In the genomic region with DNA sequence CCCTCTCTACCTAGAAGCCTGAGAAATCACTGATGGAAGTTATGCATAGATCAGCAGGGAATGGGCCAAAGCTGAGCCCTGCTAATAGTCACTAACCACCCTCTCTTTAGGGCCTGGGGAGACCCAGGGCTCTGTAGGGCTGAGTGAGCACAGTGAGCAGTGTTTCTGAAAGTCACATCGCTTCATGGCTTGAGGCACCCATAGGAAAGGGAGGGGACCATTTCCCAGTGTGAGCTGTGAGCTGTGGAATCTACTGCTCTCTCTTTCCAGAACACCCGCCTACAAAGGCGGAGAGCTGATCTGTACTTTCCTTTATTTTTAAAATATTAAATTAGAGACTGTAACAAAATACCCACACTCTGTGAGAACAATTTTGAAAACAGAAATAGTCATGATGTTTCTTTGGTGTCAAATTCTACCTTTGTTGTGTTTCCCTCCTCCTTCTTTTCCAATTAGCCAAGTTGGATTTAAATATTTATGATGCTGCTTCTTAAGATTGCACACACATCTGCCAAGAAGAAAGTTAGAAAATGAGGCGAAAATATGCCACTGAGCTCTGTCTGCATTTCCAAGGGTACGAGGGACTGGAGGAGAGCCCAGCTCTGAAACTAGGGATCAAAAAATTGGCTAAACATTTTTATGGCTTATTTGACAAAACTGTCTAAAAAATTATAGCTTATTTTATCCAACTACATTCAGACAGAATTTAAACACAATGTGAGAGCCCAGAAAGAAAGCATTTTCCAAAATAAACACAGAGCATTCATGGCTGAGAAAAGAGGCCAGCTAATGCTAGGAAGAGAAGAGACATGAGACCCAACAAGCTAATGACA, we compare ENCODE assay signal across 9 mouse cellular contexts.
DNase-seq lines count a peak whose midpoint lies in the region; ATAC-seq and TF ChIP-seq lines count a peak whose summit lies in the region.
"Had no signal": no experiment of that assay in that cellular context is flagged by ENCODE, and none has a peak within 500 bp of the region (broad histone marks: within the 10 kb centered on the region; RNA-seq: fewer than 3 reads in every experiment).

No protein-coding gene starts in this region.

- H3K9me3 ChIP-seq in intestine, embryonic 14.5 days (ENCODE audit: control insufficient read depth, low read length), result no peaks in the 10 kb centered on the region
- H3K9me3 ChIP-seq in intestine, postnatal 0 days (ENCODE audit: control insufficient read depth), result no peaks in the 10 kb centered on the region
- no peaks in the 10 kb centered on the region for H3K9me3 ChIP-seq in liver, embryonic 12.5 days (replicated peaks)

- no peak overlapping the region for H3K9ac ChIP-seq in intestine, embryonic 14.5 days (ENCODE audit: low read length)
- no peak overlapping the region for H3K9ac ChIP-seq in intestine, postnatal 0 days (ENCODE audit: low read depth, low read length)
- no peak overlapping the region for H3K9ac ChIP-seq in liver, embryonic 12.5 days

- H3K36me3 ChIP-seq in intestine, embryonic 14.5 days (ENCODE audit: control insufficient read depth, insufficient read depth, low read length), result no peaks in the 10 kb centered on the region
- no peaks in the 10 kb centered on the region for H3K36me3 ChIP-seq in intestine, postnatal 0 days (ENCODE audit: control insufficient read depth, insufficient read depth)
- no peaks in the 10 kb centered on the region for H3K36me3 ChIP-seq in liver, embryonic 12.5 days

- H3K27me3 ChIP-seq in intestine, embryonic 14.5 days (replicated peaks; ENCODE audit: control insufficient read depth, insufficient read depth, low read length), result no peaks in the 10 kb centered on the region
- no peaks in the 10 kb centered on the region for H3K27me3 ChIP-seq in intestine, postnatal 0 days (replicated peaks; ENCODE audit: control insufficient read depth, insufficient read depth, low read length)
- no peaks in the 10 kb centered on the region for H3K27me3 ChIP-seq in liver, embryonic 12.5 days (replicated peaks)

- H3K4me2 ChIP-seq in intestine, embryonic 14.5 days (ENCODE audit: low read length), result no peak overlapping the region
- no peak overlapping the region for H3K4me2 ChIP-seq in intestine, postnatal 0 days (replicated peaks; ENCODE audit: low read depth)
- no peak overlapping the region for H3K4me2 ChIP-seq in liver, embryonic 12.5 days

- H3K4me3 ChIP-seq in intestine, embryonic 14.5 days (ENCODE audit: low read depth, low read length), result no peak overlapping the region
- no peak overlapping the region for H3K4me3 ChIP-seq in intestine, postnatal 0 days (ENCODE audit: low read depth, low read length)
- no peak overlapping the region for H3K4me3 ChIP-seq in liver, embryonic 12.5 days

- H3K27ac ChIP-seq in intestine, embryonic 14.5 days (ENCODE audit: low read depth), result peak overlapping the region; percentile 75
- no peak overlapping the region for H3K27ac ChIP-seq in intestine, postnatal 0 days (ENCODE audit: low read depth, low read length)
- no peak overlapping the region for H3K27ac ChIP-seq in liver, embryonic 12.5 days

- peaks cover 9% of the 10 kb centered on the region for H3K4me1 ChIP-seq in intestine, embryonic 14.5 days (replicated peaks; ENCODE audit: control insufficient read depth, insufficient read depth, low read length)
- H3K4me1 ChIP-seq in intestine, postnatal 0 days (replicated peaks; ENCODE audit: control insufficient read depth, insufficient read depth, low read length), result no peaks in the 10 kb centered on the region
- H3K4me1 ChIP-seq in liver, embryonic 12.5 days, result peaks cover 15% of the 10 kb centered on the region

- TF ChIP-seq CTCF in intestine, postnatal 0 days (IDR thresholded peaks at IDR 0.05; ENCODE audit: low read depth), result no peak

- no peak for DNase-seq in intestine, embryonic 14.5 days (ENCODE audit: low spot score)
- peak; percentile 23 for DNase-seq in urinary bladder, postnatal 14 days (ENCODE audit: low spot score)
- DNase-seq in urinary bladder, postnatal 25 days (ENCODE audit: low spot score), result no peak
- DNase-seq in left cerebral cortex, adult 18-20 months (ENCODE audit: low spot score in 2 of 2), result peak; percentile 26 to 36
- no peak for DNase-seq in retina, embryonic 14.5 days (ENCODE audit: low spot score)
- DNase-seq in urinary bladder, adult 2 months (ENCODE audit: low spot score), result no peak
- DNase-seq: thymus, postnatal 36 days had no signal

- 58% methylated on average over 5 of the region's 5 CpGs for WGBS in intestine, embryonic 14.5 days
- 69% methylated on average over 5 of the region's 5 CpGs for WGBS in intestine, postnatal 0 days
- 73% methylated on average over 5 of the region's 5 CpGs for WGBS in liver, embryonic 12.5 days (ENCODE audit: insufficient replicate concordance)

- ATAC-seq in intestine, embryonic 14.5 days (replicated peaks; ENCODE audit: low FRiP score, low TSS enrichment, low read depth), result no peak
- ATAC-seq in intestine, postnatal 0 days, result no peak
- ATAC-seq in liver, embryonic 12.5 days, result no peak

Comparison
In these comparisons a context has a peak if more than half of its experiments do, and no peak if none do; other contexts are left out.
1. DNase-seq: peak in urinary bladder, postnatal 14 days (single experiment) and left cerebral cortex, adult 18-20 months (2 of 2); none in intestine, embryonic 14.5 days (single experiment), urinary bladder, postnatal 25 days (single experiment), retina, embryonic 14.5 days (single experiment) and urinary bladder, adult 2 months (single experiment).